Mouse (Mus musculus): Measurements from ENCODE around the gene Mapk8ip2.

Gene Mapk8ip2

DNA sequence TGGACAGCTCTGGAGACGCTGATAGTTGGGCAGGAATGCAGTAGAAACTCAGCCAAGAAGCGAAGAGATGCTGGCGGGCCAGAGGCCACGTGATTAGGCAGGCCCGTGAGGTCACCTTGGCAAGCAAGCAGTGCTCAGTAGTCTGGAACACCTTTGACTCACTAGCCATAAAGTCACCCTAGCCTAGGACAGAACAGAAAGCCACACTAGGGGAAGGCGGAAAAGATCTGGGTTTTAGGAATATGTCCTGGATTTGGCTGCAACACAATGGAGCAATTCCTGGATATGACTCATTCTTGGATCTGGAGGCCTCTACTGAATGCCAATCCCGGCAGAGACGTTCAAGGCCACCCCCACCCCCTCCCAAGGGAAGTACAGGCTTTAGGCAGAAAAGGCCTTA, 26.9 kb downstream of the Mapk8ip2 start:
- no peak for DNase-seq (ENCODE audit: low spot score in 2 of 2)

DNA sequence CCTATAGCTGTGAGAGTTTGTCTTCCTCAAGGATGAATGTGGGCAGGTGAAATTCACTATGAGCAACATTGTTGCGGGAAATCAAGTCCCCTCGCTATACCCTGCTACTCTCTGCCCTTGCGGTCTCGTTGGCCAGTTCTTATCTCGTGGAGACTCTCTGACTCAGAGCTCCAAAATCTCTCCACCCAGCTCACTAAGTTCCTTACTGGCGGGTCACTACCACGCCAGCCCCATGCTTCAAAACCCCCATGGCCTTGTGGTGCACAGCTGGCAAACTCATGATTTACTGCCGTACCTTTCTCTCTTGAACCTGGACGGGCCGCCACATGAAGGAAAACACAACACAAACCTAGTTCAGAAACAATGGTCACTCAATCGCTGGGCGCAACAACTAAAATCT, 34.5 kb downstream of the Mapk8ip2 start:
- DNase-seq (ENCODE audit: low spot score in 2 of 2), result no peak

DNA sequence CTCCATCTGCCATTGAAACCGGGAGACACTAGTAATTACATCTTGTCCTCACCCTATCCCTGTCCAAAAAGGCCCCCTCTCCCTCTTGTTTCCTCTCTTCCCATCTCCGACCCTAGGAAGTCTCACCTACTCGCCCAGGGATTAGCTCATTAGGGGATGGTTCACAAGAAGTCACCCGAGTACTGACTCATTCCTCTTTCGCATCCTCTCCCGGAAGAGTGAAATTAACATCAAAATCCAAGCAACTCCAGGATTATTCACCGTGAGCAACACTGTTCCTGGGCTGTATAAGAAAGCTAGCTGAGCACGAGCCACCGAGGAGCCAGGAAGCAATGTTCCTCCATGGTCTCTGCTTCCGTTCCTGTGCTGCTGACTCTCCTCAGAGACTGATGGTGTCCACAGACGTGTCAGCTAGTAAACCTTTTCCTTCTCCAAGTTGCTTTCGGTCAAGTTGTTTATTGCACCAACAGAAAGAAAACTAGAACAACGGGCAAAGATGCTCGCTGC, 35.0 kb downstream of the Mapk8ip2 start:
- no peak for DNase-seq (ENCODE audit: low spot score in 2 of 2)

DNA sequence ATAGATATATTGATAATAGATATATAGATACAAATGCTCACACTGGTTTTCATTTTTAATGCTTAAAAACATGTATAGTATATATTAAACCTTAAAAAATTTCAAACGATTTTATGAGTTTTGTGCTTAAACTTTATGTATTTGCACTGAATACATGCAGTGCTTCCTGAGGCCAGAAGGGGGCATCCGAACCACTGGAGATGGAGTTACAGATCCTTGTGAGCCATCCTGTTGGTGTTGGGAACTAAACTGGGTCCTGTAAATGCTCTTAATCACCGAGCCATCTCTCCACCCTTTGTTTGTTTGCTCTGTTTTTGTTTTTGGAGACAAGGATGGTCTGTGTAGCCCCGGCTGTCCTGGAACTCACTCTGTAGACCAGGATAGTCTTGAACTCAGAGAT, 41.3 kb downstream of the Mapk8ip2 start:
- DNase-seq (ENCODE audit: low spot score in 2 of 2), result no peak

DNA sequence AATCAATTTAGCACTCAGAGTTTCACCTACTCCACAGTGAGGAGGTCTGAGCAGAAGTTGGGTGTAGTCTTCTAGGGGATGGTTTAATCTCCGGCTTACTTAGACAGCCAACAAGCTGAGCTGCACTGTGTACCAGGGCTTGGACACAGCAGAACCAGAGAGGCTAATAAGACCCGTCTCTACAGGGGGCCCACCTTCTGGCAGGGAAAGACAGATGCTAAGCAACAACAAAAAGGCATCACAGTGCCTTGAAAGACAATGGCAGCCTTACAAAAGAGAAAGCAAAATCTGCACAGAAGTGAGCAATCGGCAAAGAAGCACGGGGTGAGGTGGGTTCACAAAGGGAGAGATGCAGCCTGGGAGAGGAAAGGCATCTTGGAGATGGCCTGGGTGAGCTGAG, 42.4 kb downstream of the Mapk8ip2 start:
- DNase-seq (ENCODE audit: low spot score in 2 of 2), result no peak

DNA sequence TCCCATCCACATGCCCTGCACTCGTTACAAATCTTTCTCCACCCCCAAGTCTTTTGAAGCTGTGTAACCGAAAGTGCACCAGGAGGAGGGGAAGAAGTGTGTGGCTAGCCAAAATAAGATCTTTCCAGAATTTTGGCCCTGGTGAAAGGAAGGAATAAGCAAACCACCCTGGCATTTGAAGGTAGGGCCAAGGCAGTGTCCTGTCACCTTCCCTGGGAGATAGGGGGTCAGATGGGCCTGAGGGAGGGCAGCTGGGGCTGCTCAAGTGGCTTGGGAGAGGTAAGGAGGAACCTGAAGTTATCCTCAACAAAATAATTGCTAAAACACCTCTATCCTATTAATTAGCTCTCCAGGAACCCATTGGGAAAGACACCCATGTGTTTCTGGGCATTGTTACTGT, 43.1 kb downstream of the Mapk8ip2 start:
- DNase-seq (ENCODE audit: low spot score in 2 of 2), result no peak

DNA sequence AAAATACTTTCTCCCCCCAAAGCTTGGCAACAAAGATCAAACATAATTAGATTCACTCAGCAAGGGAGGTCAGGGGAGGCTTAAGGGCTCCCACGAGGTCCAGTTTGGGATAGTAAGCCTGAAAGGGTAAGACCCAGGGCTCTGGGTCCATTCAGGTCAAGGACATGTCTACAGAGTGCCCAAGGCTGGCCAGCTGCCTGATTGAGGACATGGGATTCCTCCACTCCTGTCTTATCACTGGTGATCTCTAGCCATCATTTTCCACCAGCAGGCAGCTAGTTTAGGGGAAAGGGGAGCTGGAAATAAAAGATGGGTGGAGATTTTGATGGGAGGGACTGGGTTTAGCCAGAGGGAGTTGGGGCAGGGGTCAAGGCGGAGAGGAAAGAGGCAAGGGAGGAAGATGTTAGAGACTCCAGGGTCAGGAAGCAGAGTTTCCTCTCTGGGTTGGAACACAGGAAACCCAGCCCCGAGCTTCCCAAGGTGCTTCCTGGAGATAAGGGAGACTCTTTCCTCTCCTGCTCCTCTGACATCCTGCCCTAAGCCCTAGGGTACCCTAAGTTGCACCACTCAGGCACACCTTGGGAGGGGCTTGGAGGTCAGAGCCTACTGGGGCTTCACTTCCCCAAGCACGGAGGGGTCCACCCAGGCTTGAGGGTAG, 43.8 kb downstream of the Mapk8ip2 start:
- peak in 1 of 2 experiments; percentile 37 for DNase-seq (ENCODE audit: low spot score in 2 of 2)

DNA sequence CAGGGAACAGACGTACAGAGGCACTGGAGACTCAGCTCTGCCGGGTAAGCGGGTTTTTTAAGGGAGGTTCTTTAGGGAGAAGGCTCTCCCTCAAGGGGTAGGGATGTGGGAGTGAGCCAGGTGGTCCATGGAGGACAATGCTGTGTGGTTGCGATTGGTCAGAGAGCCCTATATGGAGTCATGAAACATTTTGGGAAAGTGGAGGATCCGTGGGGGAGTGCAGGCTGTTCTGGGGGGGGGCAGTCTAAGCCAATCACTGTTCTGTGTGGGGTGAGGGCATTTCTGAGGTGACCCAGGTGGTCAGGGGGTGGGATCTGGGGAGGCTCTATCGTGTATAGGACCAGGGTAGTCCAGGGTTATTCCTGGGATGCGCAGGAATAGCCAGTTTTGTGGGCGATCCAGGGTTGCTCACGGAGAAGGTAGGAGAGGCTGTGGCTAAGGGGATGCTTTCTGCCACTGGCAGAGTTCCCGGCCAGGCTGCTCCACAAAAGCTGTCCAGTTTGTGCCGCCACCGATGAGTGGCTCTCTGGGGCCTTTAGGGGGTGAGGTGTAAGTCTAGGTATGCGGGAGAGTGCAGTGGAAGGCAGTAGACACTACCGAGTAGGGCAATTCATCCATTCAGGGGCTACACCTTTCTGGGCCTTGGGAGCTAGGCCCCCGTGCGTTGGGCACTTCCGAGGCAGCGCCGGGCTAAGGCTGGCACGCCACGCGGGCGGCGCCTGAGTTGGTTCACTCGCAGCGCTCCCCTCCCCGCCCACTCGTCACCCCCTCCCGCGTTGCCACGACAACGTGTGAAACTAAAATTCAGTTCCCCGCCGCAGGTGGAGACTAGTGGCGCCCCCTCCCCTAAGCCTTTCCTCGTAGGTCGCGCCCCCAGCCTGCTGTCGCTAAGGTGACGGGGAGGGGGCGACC, 44.6 kb downstream of the Mapk8ip2 start:
- DNase-seq (ENCODE audit: low spot score in 2 of 2), result peak; percentile 80 to 88

DNA sequence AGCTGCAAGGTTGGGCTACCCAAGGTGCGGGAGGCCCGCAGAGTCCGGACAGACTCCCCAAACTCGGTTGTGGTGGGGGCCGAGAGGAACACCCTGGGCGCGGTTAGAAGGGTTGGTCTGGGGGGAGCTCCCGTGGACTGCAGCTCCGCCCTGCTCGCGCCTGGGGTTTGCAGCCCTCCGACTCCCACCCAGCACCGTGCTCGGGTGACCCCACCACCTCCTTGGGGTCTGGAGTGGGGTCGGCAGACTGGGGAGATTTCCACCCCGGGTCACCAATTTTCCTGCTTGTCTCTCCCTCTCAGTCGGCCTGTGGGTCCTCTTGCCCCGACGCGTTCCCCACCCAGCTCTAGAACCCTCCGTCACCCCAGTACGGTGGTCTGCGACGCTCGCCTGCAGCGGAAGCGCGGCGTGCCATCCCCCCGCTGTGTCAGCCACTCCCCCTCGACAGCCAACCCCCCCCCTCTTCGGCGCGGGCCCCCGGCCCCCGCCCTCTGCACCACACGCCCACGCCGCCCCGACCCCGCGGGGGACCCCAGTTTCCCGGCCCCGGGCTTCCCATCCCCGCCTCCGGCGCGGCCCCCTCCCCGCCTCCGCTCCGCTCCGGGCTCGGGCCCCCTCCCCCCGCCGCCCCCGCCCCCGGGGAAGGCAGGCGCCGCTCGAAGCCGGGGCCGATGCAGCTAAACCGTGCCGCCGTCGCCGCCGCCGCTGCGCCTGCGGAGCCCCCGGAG, 45.4 kb downstream of the Mapk8ip2 start, which contains the start of gene Shank3:
TSS of gene Shank3 (plus strand) at position 663 of the 728 bp plus-strand sequence.
- DNase-seq (ENCODE audit: low spot score in 2 of 2), result no peak

DNA sequence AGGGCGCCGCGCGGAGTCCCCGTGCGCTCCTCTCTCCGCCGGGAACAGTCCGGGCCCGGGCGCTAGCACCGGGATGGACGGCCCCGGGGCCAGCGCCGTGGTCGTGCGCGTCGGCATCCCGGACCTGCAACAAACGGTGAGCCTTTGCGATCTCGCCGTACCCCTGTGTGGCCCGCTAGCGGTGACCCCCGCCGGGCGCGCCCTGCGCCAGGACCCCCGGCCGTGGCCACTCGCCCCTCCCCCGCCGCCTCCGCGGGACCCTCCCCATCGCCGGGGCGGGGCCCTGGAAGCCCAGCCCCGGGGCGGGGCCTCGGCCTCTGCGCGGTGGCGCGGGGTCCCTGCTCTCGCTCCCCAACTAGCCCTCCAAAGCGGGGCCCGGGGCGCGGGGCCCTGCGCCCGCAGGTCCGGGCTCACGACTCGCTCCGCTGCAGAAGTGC, 46.1 kb downstream of the Mapk8ip2 start:
- peak in 1 of 2 experiments; percentile 34 for DNase-seq (ENCODE audit: low spot score in 2 of 2)

DNA sequence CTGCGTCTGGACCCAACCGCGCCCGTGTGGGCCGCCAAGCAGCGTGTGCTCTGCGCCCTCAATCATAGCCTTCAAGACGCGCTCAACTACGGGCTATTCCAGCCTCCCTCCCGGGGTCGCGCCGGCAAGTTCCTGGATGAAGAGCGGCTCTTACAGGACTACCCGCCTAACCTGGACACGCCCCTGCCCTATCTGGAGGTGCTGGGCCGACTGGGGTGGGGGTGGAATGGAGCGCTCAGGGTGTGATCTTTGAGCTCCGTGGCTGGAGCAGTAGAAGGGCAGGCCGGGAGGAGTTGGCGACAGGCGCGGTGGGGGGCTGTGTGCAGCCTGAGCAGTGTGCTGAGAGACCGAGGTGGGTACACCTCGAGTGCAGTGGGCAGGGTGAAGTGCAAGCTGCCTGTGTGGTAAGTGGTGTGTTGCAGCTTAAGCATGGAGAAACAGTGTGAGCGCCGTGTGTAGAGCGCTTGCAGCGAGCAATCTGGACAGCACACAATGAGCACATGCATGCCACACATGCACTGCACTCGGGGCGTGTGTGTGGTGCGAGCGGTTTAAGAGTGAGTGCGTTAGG, 46.6 kb downstream of the Mapk8ip2 start:
- DNase-seq (ENCODE audit: low spot score in 2 of 2), result no peak

DNA sequence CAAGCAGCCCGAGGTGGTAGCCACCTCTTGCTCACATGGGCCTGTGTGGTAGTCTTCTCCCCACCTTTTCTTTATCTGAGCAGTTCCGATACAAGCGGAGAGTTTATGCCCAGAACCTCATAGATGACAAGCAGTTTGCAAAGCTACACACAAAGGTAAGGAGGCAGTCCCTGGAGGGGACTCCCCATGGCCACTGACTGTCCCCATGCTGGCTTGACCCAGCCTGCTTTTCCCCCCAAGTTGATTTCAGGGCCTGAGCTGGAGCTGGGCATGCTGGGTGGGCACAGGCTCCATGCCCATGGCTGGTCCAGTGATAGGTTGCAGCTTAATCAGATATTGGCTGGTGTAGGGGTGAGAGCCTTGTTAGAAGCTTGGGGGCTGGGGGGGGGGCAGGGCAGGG, 47.6 kb downstream of the Mapk8ip2 start:
- no peak for DNase-seq (ENCODE audit: low spot score in 2 of 2)

DNA sequence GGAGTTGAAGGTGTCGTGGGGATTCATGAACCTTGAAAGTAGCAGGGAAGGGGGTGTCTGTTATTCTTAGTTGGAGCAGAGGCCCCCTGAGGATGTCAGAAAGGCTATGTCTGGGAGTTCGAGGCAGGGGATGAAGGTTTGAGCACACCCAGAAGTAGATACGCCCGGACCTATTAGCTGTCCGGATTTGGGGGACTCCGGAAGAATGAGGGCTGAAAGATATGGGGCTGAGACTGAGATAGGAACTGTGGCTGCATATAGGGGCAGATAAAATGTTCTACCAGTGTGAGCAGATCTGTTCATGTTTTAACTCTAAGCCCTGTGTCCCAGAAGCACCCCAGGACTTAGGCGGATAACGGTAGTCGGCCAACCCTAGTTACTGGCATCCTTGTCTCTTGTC, 51.1 kb downstream of the Mapk8ip2 start:
- no peak for DNase-seq (ENCODE audit: low spot score in 2 of 2)

DNA sequence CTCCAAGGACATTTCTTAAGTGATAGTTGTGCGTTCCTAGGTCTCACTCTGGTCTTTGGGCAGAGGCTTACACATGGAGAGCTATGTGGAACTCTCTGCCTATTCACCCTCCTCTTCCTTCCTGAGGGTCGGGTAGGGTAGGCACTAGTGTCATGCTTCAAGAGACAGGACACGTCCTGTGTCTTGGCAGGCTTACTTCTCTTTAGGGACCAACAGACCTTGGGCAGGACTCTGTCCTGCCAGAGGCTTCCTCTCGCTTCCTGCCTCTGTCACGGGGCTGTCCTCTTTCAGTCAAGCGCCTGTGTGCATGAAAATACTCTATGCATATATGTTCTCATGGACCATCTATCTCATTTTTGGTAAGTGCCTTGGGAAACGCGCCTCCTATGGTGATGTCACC, 54.0 kb downstream of the Mapk8ip2 start:
- DNase-seq (ENCODE audit: low spot score in 2 of 2), result no peak

DNA sequence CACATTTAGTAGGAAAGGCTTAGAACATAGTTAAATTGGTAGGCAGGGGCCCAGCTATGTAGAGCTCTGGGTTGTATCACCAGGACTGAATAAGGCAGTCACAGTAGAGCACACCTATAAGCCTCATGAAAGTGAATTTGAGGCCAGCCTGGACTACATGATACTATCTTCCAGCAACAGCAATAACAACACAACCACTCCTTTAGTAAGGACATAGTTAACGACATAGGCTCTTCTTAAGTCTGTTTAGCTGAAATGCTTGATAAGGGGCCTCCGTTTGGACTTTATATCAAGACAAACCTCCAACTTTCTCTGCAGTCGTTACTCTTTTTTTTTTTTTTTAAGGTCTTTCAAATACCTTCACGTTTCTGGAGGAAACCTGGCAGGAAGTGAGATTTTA, 59.0 kb downstream of the Mapk8ip2 start:
- DNase-seq (ENCODE audit: low spot score in 2 of 2), result no peak

Data from frontal cortex, postnatal 36 days (tissue).